Mouse (Mus musculus): ENCODE results near the gene Tspan14. TPM values are rescaled to one million over a fixed set of nuclear protein-coding genes. Genes with fewer than 3 reads are reported as not detected.
A peak's percentile ranks its signal among the peaks of the same experiment; 100 is the strongest.

Tspan14 gene
- polyA plus RNA-seq, 1 experiment from 2014 or later: 65.6 TPM

DNA sequence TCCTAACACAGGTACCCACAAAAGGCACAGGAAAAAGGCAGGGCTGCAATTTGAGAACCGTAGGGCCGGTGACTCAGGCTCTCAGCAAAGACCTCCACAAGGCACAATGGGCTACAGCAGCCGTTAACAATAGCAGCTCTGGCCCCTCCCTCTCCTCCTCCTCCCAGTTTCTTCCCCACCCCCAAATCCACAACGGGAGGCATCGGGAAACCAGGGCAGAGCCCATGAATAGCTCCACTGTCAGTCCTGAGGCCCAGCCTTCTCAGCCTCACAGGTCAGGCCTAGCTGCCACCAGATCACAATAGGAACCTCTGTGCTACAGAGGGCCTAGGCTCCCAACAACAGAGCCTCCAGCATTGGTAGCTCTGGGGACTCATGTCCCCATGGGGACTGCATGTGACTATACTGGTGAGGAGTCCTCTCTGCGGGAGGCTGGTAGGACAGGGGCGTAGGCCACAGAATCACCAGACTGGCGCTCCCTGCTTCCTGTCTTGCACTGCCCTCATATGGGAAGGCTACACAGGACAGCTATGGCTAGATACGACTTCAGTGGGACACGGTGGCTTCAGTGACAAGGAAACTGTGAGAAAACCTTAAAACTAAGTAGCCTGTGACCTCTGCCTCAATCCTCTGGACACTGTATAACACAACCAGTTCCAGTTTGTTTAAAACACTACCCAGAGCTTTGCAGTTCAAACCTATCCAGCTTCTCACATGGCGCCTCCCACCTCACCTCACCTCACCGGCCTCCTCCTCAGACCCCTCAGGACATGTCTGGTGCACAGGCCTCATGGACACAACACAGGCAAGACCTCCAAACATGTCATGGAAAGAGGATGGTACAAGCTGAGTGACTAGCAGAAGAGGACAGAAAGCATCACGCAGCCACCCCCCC, 10.1 kb downstream of the Tspan14 start:
- Histone ChIP-seq H3K27ac (peak overlapping the region; percentile 96), H3K4me3 (replicated peaks; ENCODE audit: low read length) (0 out of 2 replicates have a peak overlapping the region, but pooled peaks have one; percentile 6), H3K36me3 (replicated peaks; ENCODE audit: control insufficient read depth, insufficient read depth) (no peaks in the 10 kb centered on the region), H3K27me3 (ENCODE audit: control insufficient read depth, insufficient read depth, low read length) (no peaks in the 10 kb centered on the region), H3K9ac (peak overlapping the region; percentile 59), H3K4me1 (replicated peaks; ENCODE audit: control insufficient read depth, insufficient read depth, low read length) (peaks cover 49% of the 10 kb centered on the region), H3K4me2 (replicated peaks) (peak overlapping the region; percentile 46), H3K9me3 (ENCODE audit: control insufficient read depth, low read length) (no peaks in the 10 kb centered on the region)
- peak; percentile 71 for DNase-seq (ENCODE audit: low spot score)
- ATAC-seq (ENCODE audit: low FRiP score): peak; percentile 89
- 22% methylated on average over 13 of the region's 13 CpGs for WGBS

DNA sequence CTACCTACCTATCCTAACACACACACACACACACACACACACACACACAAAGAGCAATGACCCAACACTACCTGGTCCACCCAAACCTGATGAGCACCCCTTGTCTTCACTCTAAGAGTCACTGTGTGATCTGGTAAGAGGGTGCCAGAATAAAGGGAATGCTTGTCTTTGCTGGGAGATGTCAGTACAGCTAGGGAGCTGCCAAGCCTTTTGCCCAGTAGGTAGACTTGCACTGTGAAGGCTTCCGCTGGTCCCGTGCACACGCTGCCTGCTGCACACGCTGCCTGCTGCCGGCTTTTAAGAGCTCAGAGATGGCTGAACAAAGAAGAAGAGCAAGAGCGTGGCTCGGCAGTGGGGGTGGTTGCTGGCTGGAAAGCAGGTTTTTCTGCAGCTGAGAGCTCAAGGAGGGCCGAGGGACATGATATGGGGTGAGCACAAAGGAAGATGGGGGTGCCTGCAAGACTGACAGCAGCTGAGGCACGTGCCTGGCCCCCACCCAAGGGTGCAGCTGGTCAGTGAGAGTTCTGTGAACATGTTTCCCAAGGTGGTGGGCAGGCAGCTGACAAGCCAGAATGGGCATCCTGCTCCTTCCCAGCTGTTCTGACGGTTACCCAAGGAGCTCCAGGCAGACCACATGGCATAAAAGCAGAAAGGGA, 10.9 kb downstream of the Tspan14 start:
- WGBS: 1% methylated on average over 10 of the region's 10 CpGs
- Histone ChIP-seq H3K27me3 (ENCODE audit: control insufficient read depth, insufficient read depth, low read length) (no peaks in the 10 kb centered on the region), H3K36me3 (replicated peaks; ENCODE audit: control insufficient read depth, insufficient read depth) (no peaks in the 10 kb centered on the region), H3K4me2 (replicated peaks) (peak overlapping the region; percentile 46), H3K9me3 (ENCODE audit: control insufficient read depth, low read length) (no peaks in the 10 kb centered on the region), H3K4me1 (replicated peaks; ENCODE audit: control insufficient read depth, insufficient read depth, low read length) (peaks cover 49% of the 10 kb centered on the region), H3K4me3 (replicated peaks; ENCODE audit: low read length) (0 out of 2 replicates have a peak overlapping the region, but pooled peaks have one; percentile 6), H3K9ac (peak overlapping the region; percentile 59), H3K27ac (peak overlapping the region; percentile 96)
- ATAC-seq (ENCODE audit: low FRiP score) (peak; percentile 56), DNase-seq (ENCODE audit: low spot score) (peak; percentile 63)

DNA sequence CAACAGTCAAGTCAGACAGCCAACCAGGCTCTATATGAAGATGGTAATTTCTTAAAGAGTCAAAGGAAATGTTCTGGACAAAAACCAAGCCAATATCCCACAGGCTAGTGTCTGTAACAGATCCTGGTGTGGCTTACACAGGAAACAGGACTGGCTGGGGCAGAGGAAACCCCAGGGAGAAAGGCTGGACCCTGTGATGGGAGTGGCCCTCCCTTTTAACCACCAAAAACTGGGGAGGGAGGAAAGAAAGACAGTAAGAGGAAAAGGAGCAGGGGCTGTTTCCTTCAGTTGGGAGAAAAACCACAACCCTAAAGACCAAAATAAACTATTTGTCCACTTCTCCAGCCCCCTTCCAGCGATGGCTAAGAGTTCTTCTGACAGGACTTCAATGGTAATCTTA, 11.5 kb downstream of the Tspan14 start:
- Histone ChIP-seq H3K27ac (peak overlapping the region; percentile 96), H3K27me3 (ENCODE audit: control insufficient read depth, insufficient read depth, low read length) (no peaks in the 10 kb centered on the region), H3K9me3 (ENCODE audit: control insufficient read depth, low read length) (no peaks in the 10 kb centered on the region), H3K9ac (peak overlapping the region; percentile 59; the same call in 1 of the 2 replicates), H3K36me3 (replicated peaks; ENCODE audit: control insufficient read depth, insufficient read depth) (no peaks in the 10 kb centered on the region), H3K4me2 (replicated peaks) (peak overlapping the region; percentile 46), H3K4me3 (replicated peaks; ENCODE audit: low read length) (no peak overlapping the region), H3K4me1 (replicated peaks; ENCODE audit: control insufficient read depth, insufficient read depth, low read length) (peaks cover 49% of the 10 kb centered on the region)
- DNase-seq (ENCODE audit: low spot score): no peak
- ATAC-seq (ENCODE audit: low FRiP score): no peak
- 62% methylated on average over 1 of the region's 1 CpGs for WGBS

DNA sequence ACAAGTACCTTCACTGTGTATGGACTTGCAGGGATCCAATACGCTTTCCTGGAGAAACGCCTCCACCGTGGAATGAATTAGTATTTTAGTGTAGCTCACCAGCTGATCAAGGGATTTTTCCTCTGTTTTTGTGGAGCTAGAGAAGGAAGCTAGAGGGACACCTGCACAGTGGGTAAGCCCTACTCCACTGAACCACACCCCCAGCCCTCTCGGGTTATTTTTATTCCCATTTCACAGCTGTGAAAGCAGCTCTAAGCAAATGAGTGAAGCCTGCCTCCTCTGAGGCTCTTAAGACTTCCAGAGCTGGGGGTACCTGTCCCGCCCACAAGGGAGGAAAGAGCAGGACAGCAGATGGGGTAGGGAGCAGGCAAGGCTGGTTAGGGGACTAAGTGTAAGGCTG, 13.2 kb downstream of the Tspan14 start:
- Histone ChIP-seq H3K4me2 (replicated peaks) (no peak overlapping the region), H3K4me1 (replicated peaks; ENCODE audit: control insufficient read depth, insufficient read depth, low read length) (peaks cover 50% of the 10 kb centered on the region), H3K9me3 (ENCODE audit: control insufficient read depth, low read length) (no peaks in the 10 kb centered on the region), H3K27ac (no peak overlapping the region), H3K4me3 (replicated peaks; ENCODE audit: low read length) (no peak overlapping the region), H3K27me3 (ENCODE audit: control insufficient read depth, insufficient read depth, low read length) (no peaks in the 10 kb centered on the region), H3K36me3 (replicated peaks; ENCODE audit: control insufficient read depth, insufficient read depth) (no peaks in the 10 kb centered on the region), H3K9ac (no peak overlapping the region)
- 86% methylated on average over 5 of the region's 5 CpGs for WGBS
- DNase-seq (ENCODE audit: low spot score): no peak
- ATAC-seq (ENCODE audit: low FRiP score): no peak

DNA sequence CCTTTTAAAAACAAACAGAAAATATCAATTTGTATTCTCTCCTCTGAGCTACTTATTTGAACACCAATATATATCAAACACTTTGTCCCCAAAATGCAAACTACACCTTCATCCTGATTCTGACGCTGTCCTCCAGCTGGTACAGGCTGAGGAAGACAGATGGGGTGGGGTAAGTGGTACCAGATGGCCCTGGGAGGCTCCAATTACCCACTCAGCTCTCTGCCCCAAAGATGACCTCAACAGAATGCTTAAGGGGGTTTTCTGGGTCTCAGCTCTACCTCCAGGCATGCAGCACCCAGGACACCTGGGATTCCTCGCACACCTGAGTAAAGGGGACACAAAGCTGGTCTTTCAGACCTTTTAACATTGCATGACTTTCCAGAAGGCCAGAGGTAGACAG, 13.9 kb downstream of the Tspan14 start:
- Histone ChIP-seq H3K27me3 (ENCODE audit: control insufficient read depth, insufficient read depth, low read length) (no peaks in the 10 kb centered on the region), H3K4me1 (replicated peaks; ENCODE audit: control insufficient read depth, insufficient read depth, low read length) (peaks cover 43% of the 10 kb centered on the region), H3K9me3 (ENCODE audit: control insufficient read depth, low read length) (no peaks in the 10 kb centered on the region), H3K27ac (no peak overlapping the region), H3K4me3 (replicated peaks; ENCODE audit: low read length) (no peak overlapping the region), H3K9ac (no peak overlapping the region), H3K4me2 (replicated peaks) (no peak overlapping the region), H3K36me3 (replicated peaks; ENCODE audit: control insufficient read depth, insufficient read depth) (no peaks in the 10 kb centered on the region)
- WGBS: 44% methylated on average over 2 of the region's 2 CpGs
- DNase-seq (ENCODE audit: low spot score) (no peak), ATAC-seq (ENCODE audit: low FRiP score) (no peak)

DNA sequence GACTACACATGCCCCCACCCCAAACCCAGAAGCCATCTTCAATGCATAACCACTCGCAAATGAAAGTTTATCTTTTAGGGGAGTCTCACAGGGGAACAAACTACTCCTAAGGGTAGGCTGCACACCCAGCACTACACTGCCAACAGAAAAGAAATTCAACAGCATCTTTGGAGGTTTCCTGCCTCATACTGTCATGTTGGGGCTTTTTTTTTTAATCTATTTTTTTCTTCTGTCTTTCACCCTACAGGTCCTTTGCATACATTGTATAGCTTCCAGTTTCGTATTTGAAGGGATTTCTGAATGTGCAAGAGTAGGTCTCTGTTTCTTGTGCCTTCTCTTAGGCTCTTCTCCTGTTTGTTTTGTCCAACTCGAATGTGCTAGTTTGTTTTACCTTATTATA, 14.3 kb downstream of the Tspan14 start:
- no peak overlapping the region for H3K27ac ChIP-seq

DNA sequence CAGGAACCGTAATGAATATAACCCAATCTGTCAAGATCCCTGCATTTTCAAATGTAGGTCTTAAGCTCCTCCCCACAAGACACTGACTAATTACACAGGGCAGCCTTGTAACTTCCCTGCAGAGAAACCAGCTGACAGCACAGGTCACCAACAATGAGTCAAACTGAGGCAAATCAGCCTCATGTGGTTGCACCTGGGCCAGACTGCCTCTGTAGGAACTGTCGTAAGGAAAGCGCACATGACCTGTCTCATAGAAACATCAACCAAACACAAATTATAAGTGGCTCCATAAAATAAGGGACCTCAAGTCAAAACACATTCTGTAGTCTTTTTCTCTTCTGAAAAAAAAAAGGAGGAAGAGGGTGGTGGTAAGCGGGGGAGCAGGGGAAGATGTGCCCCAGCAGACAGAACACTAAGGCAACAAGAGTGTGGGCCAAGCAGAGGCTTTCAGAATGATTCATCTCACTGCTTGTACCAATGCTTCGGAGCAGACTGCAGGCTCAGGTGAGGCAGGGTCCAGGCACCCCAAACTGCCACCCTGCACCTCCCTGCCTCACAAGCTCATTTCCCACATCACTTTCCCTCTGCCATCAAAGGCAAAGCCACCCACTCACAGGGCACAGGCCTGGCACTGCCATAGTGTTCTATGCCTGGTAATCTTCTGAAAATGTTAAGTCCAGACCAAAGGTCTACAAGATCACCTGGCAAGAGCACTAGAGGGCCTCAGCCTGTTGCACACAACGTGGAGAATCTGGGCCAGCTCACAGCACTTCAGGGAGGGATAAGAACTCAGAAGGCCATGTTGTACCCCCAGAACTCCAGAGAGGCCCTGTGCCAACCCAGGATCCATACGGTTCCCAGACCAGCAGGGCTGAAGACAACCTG, 16.6 kb downstream of the Tspan14 start:
- ATAC-seq (ENCODE audit: low FRiP score) (no peak), DNase-seq (ENCODE audit: low spot score) (no peak)
- Histone ChIP-seq H3K36me3 (replicated peaks; ENCODE audit: control insufficient read depth, insufficient read depth) (peaks cover 3% of the 10 kb centered on the region; the same call in 1 of the 2 replicates), H3K9me3 (ENCODE audit: control insufficient read depth, low read length) (no peaks in the 10 kb centered on the region), H3K27me3 (ENCODE audit: control insufficient read depth, insufficient read depth, low read length) (no peaks in the 10 kb centered on the region), H3K4me2 (replicated peaks) (no peak overlapping the region), H3K4me1 (replicated peaks; ENCODE audit: control insufficient read depth, insufficient read depth, low read length) (peaks cover 16% of the 10 kb centered on the region), H3K27ac (no peak overlapping the region), H3K9ac (no peak overlapping the region), H3K4me3 (replicated peaks; ENCODE audit: low read length) (no peak overlapping the region)
- WGBS: 77% methylated on average over 7 of the region's 7 CpGs

More for the DNA sequence above, 14.3 kb downstream of the Tspan14 start:
- no peak overlapping the region for H3K9ac ChIP-seq
- peaks cover 40% of the 10 kb centered on the region for H3K4me1 ChIP-seq (replicated peaks; ENCODE audit: control insufficient read depth, insufficient read depth, low read length)
- H3K4me2 ChIP-seq (replicated peaks): no peak overlapping the region
- no peaks in the 10 kb centered on the region for H3K27me3 ChIP-seq (ENCODE audit: control insufficient read depth, insufficient read depth, low read length)
- no peak for ATAC-seq (ENCODE audit: low FRiP score)
- no peak for DNase-seq (ENCODE audit: low spot score)
- no peak overlapping the region for H3K4me3 ChIP-seq (replicated peaks; ENCODE audit: low read length)
- no peaks in the 10 kb centered on the region; the same call in 1 of the 2 replicates for H3K36me3 ChIP-seq (replicated peaks; ENCODE audit: control insufficient read depth, insufficient read depth)
- no peaks in the 10 kb centered on the region for H3K9me3 ChIP-seq (ENCODE audit: control insufficient read depth, low read length)
- WGBS: 91% methylated on average over 3 of the region's 3 CpGs

DNA sequence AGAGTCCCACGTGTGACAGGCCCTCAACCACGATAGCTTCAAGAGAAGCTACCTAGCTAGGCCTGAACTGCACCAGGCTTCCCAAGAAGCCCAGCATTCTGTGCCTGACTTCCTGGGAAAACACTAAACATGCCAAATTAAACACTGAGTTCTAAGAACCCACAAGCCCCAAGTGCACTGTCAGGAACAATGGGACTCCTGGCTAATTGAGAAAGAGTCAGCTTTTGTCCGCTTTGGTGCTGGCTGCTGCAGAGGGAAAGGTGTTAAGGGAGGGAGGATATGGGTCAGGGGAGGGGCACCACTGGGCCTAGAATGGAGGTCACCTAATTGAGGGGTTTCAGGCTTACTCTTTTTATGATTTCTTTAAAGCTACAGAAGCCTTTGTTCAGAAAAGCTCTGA, 17.6 kb downstream of the Tspan14 start:
- WGBS: 36% methylated on average over 3 of the region's 3 CpGs
- H3K9ac ChIP-seq: 0 out of 2 replicates have a peak overlapping the region, but pooled peaks have one; percentile 20
- H3K4me3 ChIP-seq (replicated peaks; ENCODE audit: low read length): no peak overlapping the region
- no peaks in the 10 kb centered on the region for H3K27me3 ChIP-seq (ENCODE audit: control insufficient read depth, insufficient read depth, low read length)
- no peak overlapping the region for H3K4me2 ChIP-seq (replicated peaks)
- peaks cover 11% of the 10 kb centered on the region; the same call in 1 of the 2 replicates for H3K4me1 ChIP-seq (replicated peaks; ENCODE audit: control insufficient read depth, insufficient read depth, low read length)
- peak overlapping the region; percentile 35; the same call in 1 of the 2 replicates for H3K27ac ChIP-seq
- ATAC-seq (ENCODE audit: low FRiP score) (no peak; the same call in 1 of the 2 replicates), DNase-seq (ENCODE audit: low spot score) (no peak)
- H3K9me3 ChIP-seq (ENCODE audit: control insufficient read depth, low read length): no peaks in the 10 kb centered on the region
- peaks cover 3% of the 10 kb centered on the region; the same call in 1 of the 2 replicates for H3K36me3 ChIP-seq (replicated peaks; ENCODE audit: control insufficient read depth, insufficient read depth)

Measured in hindbrain, embryonic 14.5 days (tissue).